Mouse (Mus musculus): Measurements from ENCODE around the gene Sema6b.
A peak's percentile ranks its signal among the peaks of the same experiment; 100 is the strongest.

Gene Sema6b

GRCm38 (mm10) chr17:56092312-56092711, 47.8 kb downstream of the Sema6b start:
- no peak for DNase-seq (ENCODE audit: low read depth, low spot score)

GRCm38 (mm10) chr17:56080781-56081585, 59.2 kb downstream of the Sema6b start:
- peak; percentile 24 for DNase-seq (ENCODE audit: low read depth, low spot score)

- no peak for DNase-seq (ENCODE audit: low read depth, low spot score)
Observed at GRCm38 (mm10) chr17:56079921-56080320, 60.2 kb downstream of the Sema6b start.

- DNase-seq (ENCODE audit: low read depth, low spot score), result peak; percentile 99
Observed at GRCm38 (mm10) chr17:56078880-56079795, 61.0 kb downstream of the Sema6b start, which contains the start of gene Hdgfl2. TSS of gene Hdgfl2 (plus strand) at chr17:56079634.

DNA sequence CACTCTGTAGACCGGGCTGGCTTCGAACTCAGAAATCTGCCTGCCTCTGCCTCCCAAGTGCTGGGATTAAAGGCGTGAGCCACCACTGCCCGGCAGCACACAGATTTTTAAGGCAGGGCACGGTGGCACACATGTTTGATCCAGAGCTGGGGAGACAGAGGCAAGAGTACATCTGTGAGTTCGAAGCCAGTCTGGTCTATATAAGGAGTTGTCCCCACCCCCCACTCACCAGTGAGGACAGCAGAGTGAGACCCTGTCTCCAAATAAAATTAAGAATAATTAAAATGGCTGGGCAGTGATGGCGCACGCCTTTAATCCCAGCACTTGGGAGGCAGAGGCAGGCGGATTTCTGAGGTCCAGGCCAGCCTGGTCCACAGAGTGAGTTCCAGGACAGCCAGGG, 61.8 kb downstream of the Sema6b start:
- peak; percentile 28 for DNase-seq (ENCODE audit: low read depth, low spot score)

GRCm38 (mm10) chr17:56077523-56077922, 62.6 kb downstream of the Sema6b start:
- DNase-seq (ENCODE audit: low read depth, low spot score), result no peak

DNA sequence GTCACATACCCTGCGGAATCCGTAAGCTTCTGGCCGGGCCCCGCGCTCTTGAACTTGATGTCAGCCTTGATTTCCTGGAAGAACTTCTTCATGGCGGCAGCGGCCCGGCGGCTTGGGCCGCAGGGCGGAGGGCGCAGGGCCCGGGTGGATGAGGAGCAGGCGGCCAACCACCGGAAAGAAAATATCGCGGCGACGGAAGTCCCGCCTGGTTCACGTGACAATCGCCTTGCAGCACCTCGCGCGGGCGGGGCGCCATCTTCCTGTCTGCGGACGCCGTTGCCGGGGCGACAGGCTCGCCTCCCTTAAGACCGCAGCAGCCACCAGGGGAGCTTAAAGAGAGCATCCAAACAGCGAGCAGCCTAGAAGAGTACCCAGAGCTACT, 65.3 kb downstream of the Sema6b start, which contains the start of gene Ubxn6:
Ubxn6 (minus strand) TSS at position 202 of the 382 bp plus-strand sequence.
- peak; percentile 99 for DNase-seq (ENCODE audit: low read depth, low spot score)

DNA sequence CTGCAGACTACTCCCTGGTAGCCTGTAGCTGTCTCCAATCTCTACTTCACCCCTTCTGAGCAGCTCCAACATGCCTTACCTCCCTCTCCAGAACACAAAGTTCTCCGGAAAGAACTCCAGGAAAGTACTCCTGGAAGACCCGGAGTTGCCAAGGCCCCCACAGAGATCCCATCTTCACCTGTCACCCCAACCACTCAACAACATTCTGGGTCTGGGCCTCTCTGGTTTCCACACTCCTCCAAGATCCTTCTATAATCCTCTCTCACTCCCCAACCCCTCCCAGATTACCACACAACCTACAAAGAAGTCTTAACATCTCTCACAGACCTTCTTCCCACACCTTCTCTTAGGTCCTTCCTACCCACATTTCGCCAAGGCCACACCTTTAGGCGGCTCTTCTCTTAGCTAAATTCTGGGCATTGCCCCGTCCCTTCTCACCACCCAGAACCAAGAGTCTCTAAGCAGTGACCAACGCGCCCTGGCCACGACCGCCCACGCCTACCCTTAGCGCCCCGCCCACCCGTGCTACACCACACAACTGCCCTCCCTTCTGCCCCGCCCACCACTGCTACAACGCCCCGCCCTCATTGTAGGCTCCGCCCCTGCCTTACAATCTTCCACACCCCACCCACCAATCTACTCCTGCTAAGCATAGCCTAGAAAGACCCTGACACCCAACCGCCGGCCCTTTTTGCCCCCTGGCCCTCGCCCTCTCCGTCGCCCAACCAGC, 65.9 kb downstream of the Sema6b start:
- DNase-seq (ENCODE audit: low read depth, low spot score), result peak; percentile 91

All from CD4-positive, CD25-positive, alpha-beta regulatory T cell, adult 2 months (primary cell).